Mouse (Mus musculus) erythroid progenitor cell, adult 5-6 weeks (primary cell): ENCODE measurements around the gene Ap3m1. TPM values are rescaled to one million over a fixed set of nuclear protein-coding genes. Genes with fewer than 3 reads are reported as not detected.
A peak's percentile ranks its signal among the peaks of the same experiment; 100 is the strongest.

Experiments
- ATAC-seq: replicated peaks from 2 replicates; pipeline ENCODE4 v1.8.0; 2016; ENCODE audit warnings: moderate number of reproducible peaks, mild to moderate bottlenecking, moderate TSS enrichment, inconsistent platforms; ENCODE audit not compliant: poor library complexity, low FRiP score, severe bottlenecking
- total RNA-seq, 2 experiments: library from RNA; stranded (forward) in 1 of 2; stranded (reverse) in 1 of 2; fragments of 150-400 nt in 1 of 2; fragments of 186-747, 209-891 nt in 1 of 2; gene quantifications; 2 replicates each; pipeline versions ENCODE4 v1.2.3 to v1.2.4; 2015 to 2017; ENCODE audit warnings: low replicate concordance in 2 of 2

Ap3m1 gene
- total RNA-seq, 2 experiments from 2014 or later = 18.4 to 53.3 TPM

GRCm38 (mm10) chr14:21029025-21029659 lies 23.2 kb downstream of the Ap3m1 start:
- no peak for ATAC-seq

GRCm38 (mm10) chr14:21027542-21027941 lies 24.8 kb downstream of the Ap3m1 start:
- no peak for ATAC-seq

GRCm38 (mm10) chr14:21020435-21020834 lies 31.9 kb downstream of the Ap3m1 start:
- ATAC-seq = no peak

GRCm38 (mm10) chr14:21018977-21019376 lies 33.3 kb downstream of the Ap3m1 start:
- peak; percentile 63; the same call in 1 of the 2 replicates for ATAC-seq

GRCm38 (mm10) chr14:21017871-21018270 lies 34.4 kb downstream of the Ap3m1 start:
- ATAC-seq = no peak

- no peak for ATAC-seq
These were observed 38.4 kb downstream of the Ap3m1 start for GRCm38 (mm10) chr14:21013800-21014334.

GRCm38 (mm10) chr14:20999617-21000016 lies 52.7 kb downstream of the Ap3m1 start:
- ATAC-seq = no peak

- ATAC-seq = no peak
These were observed 54.8 kb downstream of the Ap3m1 start for GRCm38 (mm10) chr14:20997548-20997947.

- no peak for ATAC-seq
These were observed 55.9 kb downstream of the Ap3m1 start for GRCm38 (mm10) chr14:20996361-20996760.

GRCm38 (mm10) chr14:20995497-20995896 lies 56.8 kb downstream of the Ap3m1 start:
- ATAC-seq = no peak

GRCm38 (mm10) chr14:20994475-20994874 lies 57.8 kb downstream of the Ap3m1 start:
- no peak for ATAC-seq

GRCm38 (mm10) chr14:20993067-20993691 lies 59.1 kb downstream of the Ap3m1 start:
- ATAC-seq = peak; percentile 73

GRCm38 (mm10) chr14:20991492-20991891 lies 60.8 kb downstream of the Ap3m1 start:
- no peak for ATAC-seq

GRCm38 (mm10) chr14:20985482-20985881 lies 66.8 kb downstream of the Ap3m1 start:
- no peak for ATAC-seq

- ATAC-seq = no peak
These were observed 68.5 kb downstream of the Ap3m1 start for GRCm38 (mm10) chr14:20983832-20984231.

Other genes starting within 250 kb of the Ap3m1 start
- 2.5 TPM in 1 of 2 replicates, not detected in the other for gene Plau, start 215.8 kb downstream of the Ap3m1 start, total RNA-seq (2015; ENCODE audit: low replicate concordance)
- 1.6 and 2.1 TPM in 2 replicates for gene Plau, start 215.8 kb downstream of the Ap3m1 start, total RNA-seq (2017; ENCODE audit: low replicate concordance)
- gene Vcl, start 123.1 kb downstream of the Ap3m1 start, total RNA-seq (2015; ENCODE audit: low replicate concordance) = 37.5 and 45.3 TPM in 2 replicates
- gene Vcl, start 123.1 kb downstream of the Ap3m1 start, total RNA-seq (2017; ENCODE audit: low replicate concordance) = 32.4 and 38.9 TPM in 2 replicates
- 28.1 and 67.1 TPM in 2 replicates for gene Adk, start 66 bp upstream of the Ap3m1 start, total RNA-seq (2015; ENCODE audit: low replicate concordance)
- 31.3 and 66.4 TPM in 2 replicates for gene Adk, start 66 bp upstream of the Ap3m1 start, total RNA-seq (2017; ENCODE audit: low replicate concordance)